Mouse (Mus musculus) c-Kit-positive CD71-positive TER-119-positive erythroid progenitor cells, embryonic 14.5 days (primary cell): ENCODE results near the gene Galnt12.

Experiments
- DNase-seq: peaks from one replicate; pipeline ENCODE4 v3.0.0-alpha.2; 2013; ENCODE audit warnings: low spot score

The Galnt12 gene

GRCm38 (mm10) chr4:47151553-47152183 lies 60.0 kb downstream of the Galnt12 start:
- no peak for DNase-seq

- no peak for DNase-seq
Observed at GRCm38 (mm10) chr4:47161103-47161755, 69.5 kb downstream of the Galnt12 start.

- no peak for DNase-seq
Observed at GRCm38 (mm10) chr4:47161756-47162587, 70.3 kb downstream of the Galnt12 start.

- DNase-seq, result no peak
Observed at GRCm38 (mm10) chr4:47172314-47172713, 80.6 kb downstream of the Galnt12 start.
